Mouse (Mus musculus) liver (tissue): ENCODE results near the gene Fgf13.

ENCODE experiments used
- DNase-seq: peaks from one replicate; pipeline ENCODE4 v3.0.0-alpha.2; 2020; ENCODE audit warnings: mixed read lengths

Gene Fgf13

DNA sequence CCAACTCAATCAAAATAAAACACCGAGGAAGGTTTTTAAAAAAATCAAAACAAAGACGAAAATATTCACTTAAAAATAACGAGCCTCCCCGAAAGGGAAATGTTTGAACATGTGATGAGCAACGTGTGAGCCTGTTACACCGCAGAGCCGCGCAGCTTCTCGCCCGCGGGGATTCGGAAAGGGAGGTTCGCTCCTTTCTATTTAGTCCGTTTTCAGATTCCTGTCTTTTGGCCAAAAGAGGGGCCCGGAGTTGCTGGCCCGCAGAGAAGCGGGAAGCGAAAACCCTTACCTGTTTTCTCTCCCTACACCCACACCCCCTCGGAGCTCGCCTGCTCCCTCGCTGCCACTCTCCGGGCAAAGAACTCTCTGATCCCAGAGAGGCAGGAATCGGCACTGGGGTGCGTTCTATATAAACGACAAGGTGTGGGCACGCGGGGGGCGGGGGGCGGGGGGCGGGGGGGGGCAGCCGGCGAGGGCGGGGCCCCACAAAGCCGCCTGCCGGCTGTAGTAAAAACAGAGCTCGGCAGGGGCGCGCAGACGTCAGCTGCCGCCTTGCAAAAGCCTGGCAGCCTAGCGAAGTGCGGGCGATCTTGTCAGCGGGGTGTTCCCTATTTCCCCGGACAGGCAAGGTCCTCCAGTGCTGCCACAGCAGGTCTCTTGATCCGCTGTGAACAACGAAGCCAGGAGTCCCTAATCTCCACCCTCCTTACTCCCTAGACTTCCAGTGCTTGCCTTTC lies at the start of gene Fgf13:
TSS of gene Fgf13 (minus strand) at position 377 of the 737 bp plus-strand sequence.
- peak; percentile 5 for DNase-seq

DNA sequence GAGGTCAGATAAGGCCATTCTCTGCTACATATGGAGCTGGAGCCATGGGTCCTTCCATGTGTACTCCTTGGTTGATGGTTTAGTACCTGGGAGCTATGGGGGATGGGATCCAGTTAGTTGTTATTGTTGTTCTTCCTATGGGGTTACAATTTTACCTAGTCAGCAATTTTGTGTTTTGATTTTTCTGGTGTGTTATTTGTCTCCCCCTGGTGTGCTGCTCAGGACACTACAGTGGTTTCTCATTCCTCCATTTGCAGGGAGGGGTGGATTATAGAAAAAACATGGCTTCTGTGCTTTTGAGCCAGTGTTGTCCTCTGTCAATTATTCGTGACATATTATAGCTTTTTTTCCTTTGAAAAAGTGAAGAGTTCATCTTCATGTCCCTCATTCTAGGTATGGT lies 38.7 kb upstream of the Fgf13 start:
- DNase-seq = no peak

DNA sequence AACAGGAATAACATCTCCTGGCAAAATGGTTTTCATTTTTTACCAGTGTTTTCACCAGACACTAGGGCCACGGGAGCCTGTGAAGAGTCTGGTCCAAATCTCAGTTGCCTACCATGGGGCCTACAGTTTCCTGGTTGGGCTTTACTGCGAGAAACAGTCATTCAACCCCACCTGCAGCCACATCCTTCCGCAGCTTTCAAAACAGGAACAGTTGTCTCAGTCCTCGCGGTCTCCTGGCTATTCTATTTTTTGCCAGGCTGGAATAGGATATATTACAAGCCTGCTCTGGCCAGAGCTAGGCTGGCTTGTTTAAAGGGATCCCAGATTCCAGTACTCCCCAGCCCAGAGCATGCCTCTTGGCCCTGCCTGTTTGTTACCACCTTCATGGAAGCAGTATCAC lies 21.2 kb upstream of the Fgf13 start:
- DNase-seq = no peak

DNA sequence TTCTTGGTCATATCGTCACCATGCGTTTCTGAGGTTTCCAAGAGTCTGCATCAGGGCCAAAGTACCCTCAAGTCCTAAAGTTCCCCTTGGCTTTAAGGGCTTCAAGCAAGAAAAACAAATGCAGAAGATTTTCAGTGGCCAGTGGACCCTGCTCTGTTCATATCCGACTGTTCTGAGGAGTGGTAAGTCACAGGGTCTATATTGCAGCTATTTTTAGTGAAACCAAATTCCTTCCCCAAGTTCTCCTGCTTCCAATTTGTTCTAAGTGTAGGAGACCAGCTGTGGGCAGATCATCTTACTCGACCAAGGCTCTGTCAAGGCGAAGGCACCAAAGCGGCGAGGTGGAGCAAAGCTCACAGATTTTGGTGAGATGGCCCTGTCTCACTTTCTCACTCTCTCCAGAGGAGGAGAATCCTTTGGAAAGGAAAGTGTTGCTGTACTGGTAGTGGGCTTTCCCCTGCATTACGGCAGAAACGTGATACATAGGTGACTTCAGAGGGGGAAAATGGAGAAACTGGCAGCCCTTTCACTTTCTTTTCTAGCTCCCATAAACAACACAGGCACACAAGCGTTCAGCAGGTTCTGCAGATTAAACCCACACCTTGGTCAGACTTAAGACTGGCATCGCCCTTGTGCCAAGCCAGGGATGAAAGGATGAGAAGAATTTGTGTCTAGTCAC lies 17.8 kb upstream of the Fgf13 start:
- DNase-seq = no peak

DNA sequence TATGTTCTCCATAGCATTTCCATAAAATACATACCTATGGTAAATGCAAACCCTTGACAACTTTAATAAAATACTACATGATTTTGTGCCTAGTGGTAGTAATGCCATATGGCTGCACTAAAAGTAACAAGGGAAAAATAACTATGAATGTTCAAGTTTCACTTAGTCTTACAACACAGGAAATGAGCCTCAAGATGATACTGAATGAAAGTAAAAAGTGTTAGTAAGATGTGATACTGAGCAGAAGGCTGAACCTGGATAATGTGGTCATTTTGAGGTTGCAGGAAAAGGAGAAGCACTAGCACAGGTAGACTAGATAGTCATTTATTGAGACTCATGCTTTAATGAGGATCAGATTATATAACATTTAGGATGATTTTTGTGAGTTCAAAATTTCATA lies 16.2 kb upstream of the Fgf13 start:
- DNase-seq = no peak

DNA sequence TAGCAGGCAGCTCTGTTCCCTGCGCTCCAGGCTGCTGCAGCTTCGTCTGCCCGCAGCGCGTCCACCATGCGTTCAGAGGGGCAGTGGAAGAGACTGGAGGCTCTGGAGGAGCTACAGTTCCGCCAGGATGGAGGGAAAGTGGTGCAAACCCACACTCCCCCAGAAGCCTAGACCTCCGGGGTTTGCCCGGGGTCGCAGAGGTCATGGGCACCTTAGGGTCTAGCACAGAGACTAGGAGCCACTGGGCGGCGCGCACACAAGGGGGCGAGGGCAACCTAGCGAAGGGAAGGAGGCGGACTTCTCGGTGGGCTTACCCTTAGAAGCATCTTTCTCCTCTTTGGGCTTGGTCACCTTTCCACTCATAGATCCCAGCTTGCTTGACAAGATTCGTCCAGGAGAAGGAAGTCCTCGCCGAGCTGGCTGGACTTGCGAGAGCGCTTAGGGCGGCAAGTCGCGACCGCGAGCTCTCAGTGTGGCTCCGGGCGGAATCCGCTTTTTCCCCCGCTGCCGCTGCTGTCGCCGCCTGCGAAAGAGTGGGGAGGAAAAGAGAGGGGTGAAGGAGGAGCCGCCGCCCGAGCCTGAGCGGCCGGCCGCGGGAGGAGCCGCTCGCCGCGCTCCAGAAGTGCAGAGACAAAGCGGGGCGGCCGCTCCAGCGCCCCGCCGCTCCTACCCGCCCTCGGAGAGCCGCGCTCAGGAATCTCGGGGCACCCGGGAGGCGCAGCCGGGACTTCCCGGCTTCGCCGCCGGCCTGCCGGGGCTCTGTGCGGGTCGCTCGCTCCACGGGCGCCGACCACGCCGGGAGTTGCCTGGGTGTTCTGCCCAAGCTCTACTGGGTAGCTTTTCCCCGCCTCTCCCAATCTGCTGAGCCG lies 811 bp downstream of the Fgf13 start:
- DNase-seq = peak; percentile 18

DNA sequence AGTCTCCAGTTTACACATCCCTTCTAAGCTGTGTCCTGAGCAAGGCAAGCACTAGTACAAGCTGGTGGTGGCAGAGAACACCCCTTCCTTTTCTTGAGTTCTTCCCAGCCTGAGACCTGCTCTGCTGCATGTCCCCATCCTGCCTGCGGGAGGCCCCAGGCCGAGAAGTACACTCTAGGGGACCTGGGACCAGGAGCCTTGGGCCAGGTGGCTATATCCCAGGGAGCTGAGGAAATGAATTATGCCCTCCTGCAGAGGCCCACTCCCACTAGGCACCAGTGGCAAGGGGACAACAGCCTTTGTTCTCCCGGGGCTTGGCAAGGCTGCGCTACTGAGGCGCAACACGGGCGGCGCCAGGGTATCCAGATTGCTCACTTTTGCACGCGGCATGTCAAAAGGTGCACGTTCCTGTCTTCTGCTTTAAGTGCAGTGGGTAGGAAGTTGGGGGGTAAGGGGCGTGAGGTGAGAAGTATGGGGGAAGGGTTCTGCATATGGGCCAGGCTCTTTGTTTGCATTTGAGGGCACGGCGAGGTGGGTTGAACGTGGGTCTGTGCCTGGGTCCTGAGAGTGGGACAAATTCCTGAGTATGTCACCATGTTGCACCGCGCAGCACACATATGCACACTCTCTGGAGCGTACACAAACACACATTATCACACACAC lies 1.7 kb downstream of the Fgf13 start:
- DNase-seq = no peak

DNA sequence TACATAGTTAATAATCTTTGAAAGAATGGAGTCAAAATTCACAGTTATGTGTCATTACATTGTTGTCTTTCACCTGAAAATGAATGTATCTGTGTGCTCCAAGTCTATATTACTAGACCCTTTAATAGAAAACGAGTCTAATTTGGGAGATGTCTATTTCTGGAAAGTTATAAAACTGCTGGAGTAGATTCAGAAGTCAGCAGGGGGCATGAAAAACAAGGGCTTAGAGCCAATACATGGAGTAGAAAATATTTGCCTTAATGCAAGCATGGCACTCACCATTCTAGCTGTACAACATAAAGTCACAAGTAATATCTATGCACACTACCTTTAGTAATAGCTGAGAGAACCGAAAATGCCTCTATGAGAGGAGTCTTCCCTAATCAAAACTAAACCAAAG lies 19.9 kb downstream of the Fgf13 start:
- DNase-seq = no peak

DNA sequence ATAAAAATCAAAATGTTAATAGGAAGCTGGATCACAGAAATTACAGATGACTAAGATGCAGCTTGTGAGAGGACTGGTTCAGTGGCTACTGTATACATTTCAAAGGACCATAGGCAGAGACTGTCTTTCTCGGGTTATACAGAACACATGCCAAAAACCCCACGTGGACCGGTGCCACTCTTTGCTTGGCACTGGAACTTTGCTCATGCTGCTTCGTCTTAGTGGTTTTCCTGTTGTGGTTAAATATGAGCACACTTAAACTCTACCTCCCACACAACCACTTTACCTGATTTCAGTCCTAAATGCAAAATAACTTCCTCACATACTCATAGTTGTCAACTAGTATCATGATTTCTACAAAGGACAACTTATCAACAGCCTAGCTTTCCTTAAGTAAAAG lies 59.6 kb downstream of the Fgf13 start:
- DNase-seq = no peak

DNA sequence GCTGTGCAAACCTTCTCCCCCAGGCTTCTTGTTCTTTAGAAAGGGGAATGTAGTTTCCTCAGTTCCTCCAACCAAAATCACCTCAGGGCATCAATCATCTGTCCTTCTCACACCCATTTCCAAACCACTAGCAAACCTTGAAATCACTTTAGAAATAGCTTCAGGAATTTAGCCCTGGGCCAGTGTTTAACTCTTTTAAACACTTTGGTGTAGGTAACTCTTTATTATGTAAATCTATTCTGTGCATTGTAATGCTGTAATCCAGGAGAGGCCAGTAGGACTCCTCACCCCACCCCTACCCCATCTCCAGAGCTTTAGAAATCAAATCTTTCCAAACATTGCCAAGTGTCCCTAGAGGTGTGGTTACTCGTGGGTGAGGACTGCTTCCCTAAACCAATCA lies 74.5 kb downstream of the Fgf13 start:
- DNase-seq = no peak

DNA sequence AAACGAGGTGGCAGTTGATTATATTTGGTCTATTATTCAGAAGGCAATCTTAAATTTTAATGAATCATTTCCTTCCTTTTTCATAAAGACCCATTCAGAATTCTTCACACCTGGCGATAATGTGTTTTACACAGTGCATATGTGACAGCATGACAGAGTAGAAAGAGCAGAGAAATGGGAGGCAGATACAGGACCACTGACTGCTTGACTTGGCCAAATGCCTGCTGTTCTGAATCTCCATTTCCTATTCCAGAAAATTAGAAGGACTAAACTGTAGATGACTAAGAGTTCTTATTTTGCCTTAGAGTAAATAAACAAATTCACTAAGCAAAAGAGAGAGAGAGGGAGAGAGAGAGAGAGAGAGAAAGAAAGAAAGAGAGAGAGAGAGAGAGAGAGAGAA lies 82.4 kb downstream of the Fgf13 start:
- DNase-seq = no peak

DNA sequence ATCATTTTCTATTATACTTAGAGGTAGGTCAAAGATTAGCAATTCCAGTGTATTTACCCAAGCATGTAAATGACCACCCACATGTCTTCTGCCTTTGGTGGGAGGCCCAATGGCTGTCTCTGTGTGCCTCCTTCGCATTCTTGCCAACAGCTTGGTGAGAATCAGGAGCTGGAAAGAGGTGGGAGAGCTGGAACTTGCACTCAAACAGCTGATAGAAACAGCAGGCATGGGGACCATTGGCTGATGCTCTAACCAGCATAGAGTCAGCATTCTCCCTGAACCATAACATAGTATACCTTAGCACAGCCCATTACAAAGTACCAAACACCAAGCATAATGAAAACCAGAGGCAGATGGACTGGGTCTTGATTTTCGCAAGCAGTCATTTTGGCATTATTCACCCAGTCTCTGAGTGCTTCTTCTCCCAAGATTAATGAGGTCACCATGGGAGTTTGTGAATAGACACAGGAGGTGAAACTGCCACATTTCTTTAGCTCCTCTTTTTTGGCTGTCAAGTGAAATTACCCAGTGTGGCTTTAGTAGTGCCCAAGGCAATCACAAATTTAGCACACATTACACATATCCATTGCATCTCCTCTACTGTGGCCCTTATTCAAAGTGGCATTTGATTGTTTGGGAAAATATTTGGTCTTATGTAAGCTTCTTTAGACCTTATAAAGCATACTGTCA lies 165.1 kb downstream of the Fgf13 start:
- DNase-seq = no peak

DNA sequence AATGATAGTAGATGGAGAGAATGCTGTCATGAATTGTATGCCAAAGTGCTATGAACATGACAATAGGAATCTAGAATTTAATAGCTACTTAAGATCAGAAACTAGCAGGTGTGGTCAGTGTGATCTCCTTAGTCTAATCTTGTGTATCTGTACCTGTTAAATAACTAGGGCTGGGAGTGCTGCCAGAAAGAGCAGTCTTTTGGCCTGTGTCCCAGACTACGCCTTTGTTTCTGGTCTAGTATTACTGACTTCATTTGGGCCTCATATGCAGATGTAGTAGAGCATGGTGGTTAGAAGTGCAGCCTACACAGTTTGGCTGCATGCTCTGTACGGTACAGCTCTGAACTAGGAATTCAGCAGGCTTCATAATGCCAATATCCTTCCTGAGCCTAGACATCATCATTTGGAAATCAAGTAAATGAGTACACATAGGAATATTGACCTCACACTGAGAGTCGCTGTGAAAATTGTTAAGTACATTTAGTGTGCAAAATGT lies 276.9 kb downstream of the Fgf13 start:
- DNase-seq = no peak

DNA sequence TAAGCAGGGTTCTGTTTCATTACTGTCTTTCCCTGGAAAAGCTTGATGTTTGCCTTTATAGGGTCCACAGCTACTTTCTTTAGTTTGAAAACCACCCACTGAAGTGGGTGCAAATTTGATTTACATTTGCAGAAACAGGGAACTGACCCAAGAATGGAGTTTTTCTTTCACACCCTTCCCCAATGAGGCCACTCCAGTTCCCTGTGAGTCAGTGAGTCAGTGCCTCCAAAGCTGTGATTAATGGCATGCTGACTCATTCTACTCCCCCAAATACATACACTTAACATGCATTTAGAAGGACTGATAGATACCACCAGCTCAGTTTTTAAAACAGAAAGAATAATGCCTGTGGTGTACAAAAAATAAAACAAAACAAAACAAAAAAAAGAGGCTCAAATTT lies 316.3 kb downstream of the Fgf13 start:
- DNase-seq = no peak

DNA sequence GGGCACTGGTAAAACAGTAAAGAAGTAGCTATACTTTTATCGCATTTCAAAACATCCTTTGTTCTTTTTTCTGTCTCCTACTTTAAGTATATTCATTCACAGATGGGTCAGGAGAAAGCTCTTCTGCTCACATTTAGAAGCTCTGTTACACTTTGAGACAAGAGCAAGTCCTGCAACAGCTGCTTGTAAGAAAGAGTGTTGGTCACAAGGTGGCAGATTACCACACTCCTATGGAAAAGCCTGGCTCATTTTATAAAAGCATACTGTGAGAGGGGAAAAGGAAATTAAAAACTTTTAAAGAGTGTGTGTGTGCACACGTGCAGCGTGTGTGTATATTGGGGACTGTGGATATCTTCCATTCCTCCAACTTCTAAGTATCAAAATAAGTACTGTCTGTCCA lies 324.1 kb downstream of the Fgf13 start:
- no peak for DNase-seq

DNA sequence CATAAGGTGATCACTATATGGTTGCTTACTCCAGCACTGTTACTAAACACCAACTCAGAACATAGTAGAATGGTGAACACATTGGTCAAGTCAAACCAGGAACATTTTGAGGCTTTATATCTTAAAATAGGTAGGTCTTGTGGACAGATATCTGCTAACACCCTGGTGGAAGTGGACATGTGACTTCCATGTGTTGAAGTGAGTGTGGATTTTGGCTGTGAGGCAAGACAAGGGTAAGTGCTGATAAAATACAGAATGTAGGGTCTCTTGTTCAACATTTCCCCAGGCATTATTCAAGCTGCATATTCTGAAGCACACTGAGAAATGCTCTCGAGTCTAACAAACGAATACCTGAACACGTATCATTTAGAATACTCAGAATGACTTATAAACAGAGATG lies 324.7 kb downstream of the Fgf13 start:
- no peak for DNase-seq

DNA sequence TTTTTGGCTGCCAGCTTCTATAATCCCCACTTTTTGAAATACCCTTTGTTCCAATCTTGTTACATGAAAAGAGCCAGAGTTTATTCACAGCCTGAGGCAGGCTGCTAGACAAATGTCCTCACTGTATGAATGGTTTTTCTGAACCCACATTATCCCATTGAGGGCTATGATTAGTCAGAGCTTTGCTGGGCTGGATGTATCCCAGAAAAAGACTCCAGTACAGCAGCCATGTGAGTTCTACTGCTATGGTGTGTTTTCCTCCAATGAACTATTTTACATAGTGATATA lies 326.5 kb downstream of the Fgf13 start:
- no peak for DNase-seq

DNA sequence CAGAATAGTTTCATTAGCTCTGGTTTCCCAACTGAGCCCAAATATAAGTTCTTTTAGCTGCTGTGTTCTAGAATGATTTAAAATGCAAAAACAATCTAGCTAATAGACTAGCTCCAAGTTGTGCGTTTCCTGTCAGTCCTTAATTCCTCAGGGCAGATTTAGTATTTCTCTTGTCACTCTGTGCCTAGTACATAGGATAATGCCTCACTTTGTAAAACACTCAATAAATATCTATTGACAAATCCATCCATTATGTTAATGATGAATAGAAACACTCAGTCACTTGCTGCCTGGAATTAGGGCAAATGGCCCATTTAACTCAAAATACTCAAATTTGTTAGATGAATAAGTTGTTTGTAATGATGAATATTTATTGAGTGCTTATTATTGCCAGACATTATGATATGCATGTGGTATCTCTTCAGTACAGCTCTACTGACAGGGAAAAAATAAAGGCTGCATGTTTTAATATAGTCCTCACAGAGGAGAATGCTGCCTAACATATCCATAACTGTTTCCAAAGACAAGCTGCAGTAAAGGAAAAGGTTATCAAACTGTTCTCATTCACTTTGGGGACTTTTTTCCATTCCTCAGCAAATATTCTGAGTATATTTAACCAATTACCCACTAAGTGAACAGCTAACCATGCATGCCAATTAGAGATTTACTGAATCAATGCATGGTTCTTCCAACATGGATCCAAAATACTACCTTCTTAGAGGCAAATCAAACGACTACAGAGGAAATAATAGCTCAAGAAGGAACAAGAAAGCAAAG lies 327.0 kb downstream of the Fgf13 start:
- DNase-seq = no peak

DNA sequence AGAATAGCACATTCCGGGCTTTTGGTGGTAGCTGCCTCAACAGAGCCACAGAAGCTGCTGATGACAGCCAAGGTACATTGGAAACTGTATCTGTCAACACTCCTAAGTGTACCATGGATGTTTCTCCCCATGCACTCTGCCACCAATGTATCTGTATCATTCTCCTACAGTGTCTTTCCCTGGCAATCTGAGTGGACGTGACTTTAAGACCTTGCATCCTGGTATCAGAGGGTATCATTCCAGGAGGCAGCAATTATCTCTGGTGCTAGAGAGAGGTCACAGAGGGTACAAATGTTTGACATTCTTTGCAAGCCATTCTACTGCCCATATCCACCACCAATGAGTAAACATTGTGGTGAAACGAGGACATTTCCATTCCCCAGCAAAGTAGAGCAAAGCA lies 347.2 kb downstream of the Fgf13 start:
- no peak for DNase-seq

DNA sequence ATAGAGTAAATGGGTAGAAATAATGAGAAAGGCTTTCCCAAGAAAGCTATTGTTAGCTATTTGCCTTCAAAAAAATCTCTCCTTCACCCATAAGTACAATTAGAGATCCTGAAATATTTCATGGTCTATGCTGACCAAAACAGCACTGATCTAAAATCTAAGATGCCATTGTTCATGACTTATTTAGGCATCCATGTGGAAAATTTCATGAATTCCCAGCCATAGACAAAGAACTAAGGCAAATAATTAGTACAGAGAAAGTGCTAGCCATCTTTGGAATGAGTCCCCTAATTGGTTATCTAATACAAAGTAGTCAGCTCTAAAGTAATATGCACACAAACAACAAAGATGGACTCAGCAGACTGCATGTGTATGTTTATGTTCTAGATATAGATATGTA lies 366.7 kb downstream of the Fgf13 start:
- DNase-seq = no peak

DNA sequence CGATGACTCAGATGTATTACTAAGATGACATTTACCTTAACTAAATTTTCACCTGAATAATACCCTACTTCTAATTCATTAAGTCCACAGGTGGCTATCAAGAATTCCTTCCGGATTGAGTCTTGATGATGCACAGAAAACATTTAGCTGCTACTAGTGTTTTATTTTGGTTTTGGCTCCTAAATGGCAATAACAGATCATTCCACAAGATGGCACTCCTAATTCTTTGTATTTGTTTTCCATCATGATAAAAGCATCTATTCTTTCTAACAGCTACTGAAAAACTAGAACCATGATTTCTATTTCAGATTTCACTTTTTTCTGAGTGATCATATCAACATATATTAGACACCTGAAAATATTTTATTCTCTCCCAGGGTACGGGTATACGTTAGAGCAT lies 373.7 kb downstream of the Fgf13 start:
- no peak for DNase-seq

DNA sequence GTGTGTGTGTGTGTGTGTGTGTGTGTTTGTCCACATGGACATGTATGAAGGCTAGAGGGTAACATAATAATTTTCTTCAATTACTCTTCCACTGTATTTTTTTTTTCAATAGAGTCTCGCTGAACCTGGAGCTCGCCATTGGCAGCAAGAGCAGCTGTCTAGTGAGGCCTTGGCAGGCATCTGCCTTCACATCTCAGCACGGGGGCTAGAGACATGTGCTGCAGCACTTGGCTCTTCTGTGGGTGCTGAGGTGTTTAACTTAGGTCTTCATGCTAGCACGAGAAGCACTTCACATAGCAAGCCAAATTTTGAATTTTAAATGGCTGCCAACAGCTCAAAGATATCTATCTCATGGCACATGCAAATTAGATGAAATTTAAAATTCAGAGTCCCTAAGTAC lies 380.9 kb downstream of the Fgf13 start:
- DNase-seq = no peak
